Mouse (Mus musculus) kidney, embryonic 16.5 days (tissue): ENCODE results near the gene Lce3d. TPM values are rescaled to one million over a fixed set of nuclear protein-coding genes. Genes with fewer than 3 reads are reported as not detected.

Source experiments
- ATAC-seq: fragments of 200-750 bp; cut with Nextera tagmentation; 2 replicates; pipeline ENCODE4 v1.8.0; 2017; ENCODE audit warnings: moderate TSS enrichment; ENCODE audit not compliant: low FRiP score, low TSS enrichment
- H3K27ac ChIP-seq: fragments of 300-500 bp; sonication (generic); 2 replicates; pipeline ENCODE4 v1.5.1; 2014; ENCODE audit warnings: low read length
- H3K27me3 ChIP-seq: fragments of 300-500 bp; sonication (generic); 2 replicates; pipeline ENCODE4 v1.6.1; 2014; ENCODE audit warnings: low read length, control low read depth, mixed read lengths; ENCODE audit not compliant: insufficient read depth
- H3K36me3 ChIP-seq: fragments of 300-500 bp; sonication (generic); 2 replicates; pipeline ENCODE4 v1.6.1; 2014; ENCODE audit warnings: low read length, control low read depth, mixed read lengths; ENCODE audit not compliant: insufficient read depth
- H3K4me1 ChIP-seq: fragments of 300-500 bp; sonication (generic); 2 replicates; pipeline ENCODE4 v1.6.1; 2014; ENCODE audit warnings: low read length, control low read depth, mixed read lengths; ENCODE audit not compliant: insufficient read depth
- H3K4me2 ChIP-seq: fragments of 300-500 bp; sonication (generic); replicated peaks from 2 replicates; pipeline ENCODE4 v1.6.1; 2014; ENCODE audit warnings: low read depth, low read length
- H3K4me3 ChIP-seq: fragments of 300-500 bp; sonication (generic); 2 replicates; pipeline ENCODE4 v1.5.1; 2014; ENCODE audit warnings: mild to moderate bottlenecking, low read length
- H3K9ac ChIP-seq: fragments of 300-500 bp; sonication (generic); replicated peaks from 2 replicates; pipeline ENCODE4 v1.6.1; 2014; ENCODE audit warnings: low read length
- H3K9me3 ChIP-seq: fragments of 300-500 bp; sonication (generic); 2 replicates; pipeline ENCODE4 v1.6.1; 2016; ENCODE audit warnings: low read length, control low read depth
- WGBS: fragments of 180-500 bp; shearing (Covaris S2); extraction: QIAGEN DNeasy Blood & Tissue Kit; methylation state at CpG from one replicate; pipeline ENCODE4 v1.1.7; 2014; 5-methylcytosine and 5-hydroxymethylcytosine counted together
- polyA plus RNA-seq: library from polyadenylated mRNA; unstranded; fragments of >200 nt; fragmentation: Nextera tagmentation; extraction: Ambion mirVana; gene quantifications from 2 replicates; pipeline ENCODE4 v1.2.1, GENCODE M21; 2015

The Lce3d gene
- polyA plus RNA-seq, 1 experiment from 2014 or later, result not detected

GRCm38 (mm10) chr3:93000621-93001020, 43.4 kb downstream of the Lce3d start:
- no peaks in the 10 kb centered on the region for H3K4me1 ChIP-seq
- no peak for ATAC-seq
- no peak overlapping the region for H3K4me3 ChIP-seq
- 66% methylated on average over 3 of the region's 3 CpGs for WGBS
- H3K4me2 ChIP-seq, result no peak overlapping the region
- no peaks in the 10 kb centered on the region for H3K27me3 ChIP-seq
- no peaks in the 10 kb centered on the region for H3K9me3 ChIP-seq
- H3K27ac ChIP-seq, result no peak overlapping the region
- no peak overlapping the region for H3K9ac ChIP-seq
- no peaks in the 10 kb centered on the region for H3K36me3 ChIP-seq

GRCm38 (mm10) chr3:93002843-93003242, 45.7 kb downstream of the Lce3d start:
- WGBS, result 75% methylated on average over 4 of the region's 4 CpGs

More at GRCm38 (mm10) chr3:93002843-93003242, 45.7 kb downstream of the Lce3d start:
- Histone ChIP-seq H3K27me3 (no peaks in the 10 kb centered on the region), H3K4me1 (no peaks in the 10 kb centered on the region), H3K9ac (no peak overlapping the region), H3K36me3 (no peaks in the 10 kb centered on the region), H3K9me3 (no peaks in the 10 kb centered on the region), H3K4me2 (no peak overlapping the region), H3K27ac (no peak overlapping the region), H3K4me3 (no peak overlapping the region)
- ATAC-seq, result no peak

Other genes with a start within 250 kb of the Lce3d start
- gene Lce1e, start 248.3 kb upstream of the Lce3d start, polyA plus RNA-seq, result not detected in 2 replicates
- not detected in 2 replicates for gene Lce1f, start 237.0 kb upstream of the Lce3d start, polyA plus RNA-seq
- not detected in 2 replicates for gene Gm38119, start 218.3 kb upstream of the Lce3d start, polyA plus RNA-seq
- gene Lce1g, start 205.1 kb upstream of the Lce3d start, polyA plus RNA-seq, result 0.17 TPM in 1 of 2 replicates, not detected in the other
- gene Lce1h, start 192.3 kb upstream of the Lce3d start, polyA plus RNA-seq, result not detected in 2 replicates
- gene Lce1i, start 178.5 kb upstream of the Lce3d start, polyA plus RNA-seq, result not detected in 2 replicates
- not detected in 2 replicates for gene Lce1j, start 166.9 kb upstream of the Lce3d start, polyA plus RNA-seq
- gene Lce1k, start 149.5 kb upstream of the Lce3d start, polyA plus RNA-seq, result not detected in 2 replicates
- 0.07 TPM in 1 of 2 replicates, not detected in the other for gene Kprp, start 130.1 kb upstream of the Lce3d start, polyA plus RNA-seq
- gene Lce1l, start 106.1 kb upstream of the Lce3d start, polyA plus RNA-seq, result not detected in 2 replicates
- gene 2310050C09Rik, start 87.2 kb upstream of the Lce3d start, polyA plus RNA-seq, result not detected in 2 replicates
- gene Lce3a, start 31.2 kb upstream of the Lce3d start, polyA plus RNA-seq, result not detected in 2 replicates
- gene Lce3b, start 24.4 kb upstream of the Lce3d start, polyA plus RNA-seq, result not detected in 2 replicates
- not detected in 2 replicates for gene Lce3c, start 12.9 kb upstream of the Lce3d start, polyA plus RNA-seq
- gene Lce3e, start 9.7 kb downstream of the Lce3d start, polyA plus RNA-seq, result not detected in 2 replicates
- gene Lce3f, start 34.8 kb downstream of the Lce3d start, polyA plus RNA-seq, result not detected in 2 replicates
- gene Crct1, start 58.3 kb downstream of the Lce3d start, polyA plus RNA-seq, result 0.39 and 0.42 TPM in 2 replicates
- gene Lce1m, start 61.7 kb downstream of the Lce3d start, polyA plus RNA-seq, result not detected in 2 replicates
- gene Gm4858, start 111.4 kb downstream of the Lce3d start, polyA plus RNA-seq, result not detected in 2 replicates
- not detected in 2 replicates for gene Crnn, start 187.4 kb downstream of the Lce3d start, polyA plus RNA-seq
- gene Flg2, start 239.9 kb downstream of the Lce3d start, polyA plus RNA-seq, result not detected in 2 replicates